Mouse (Mus musculus): ENCODE data around the gene Relch. TPM values are rescaled to one million over a fixed set of nuclear protein-coding genes. Genes with fewer than 3 reads are reported as not detected.

The Relch gene
- polyA plus RNA-seq, 3 experiments from 2014 or later, result 35.8 to 48.0 (median 45.4) TPM

- ATAC-seq, result no peak
Observed at GRCm38 (mm10) chr1:105800570-105800969, 136.9 kb downstream of the Relch start.

GRCm38 (mm10) chr1:105801252-105801651 is 137.6 kb downstream of the Relch start:
- no peak for ATAC-seq

GRCm38 (mm10) chr1:105802941-105803340 is 139.3 kb downstream of the Relch start:
- ATAC-seq, result peak; percentile 91

- ATAC-seq, result no peak
Observed at GRCm38 (mm10) chr1:105804285-105804684, 140.6 kb downstream of the Relch start.

Other genes with a start within 250 kb of the Relch start
- 10 to 100 TPM; 18.2 to 23.2 (median 22.6) TPM for gene Pign, start 184 bp upstream of the Relch start, polyA plus RNA-seq (2017; shearing (Covaris generic))
- gene Tnfrsf11a, start 116.9 kb downstream of the Relch start, polyA plus RNA-seq (2017; shearing (Covaris generic)), result not detected

Measured in inflammation-experienced regulatory T-cells, adult 6 months (primary cell).